Mouse (Mus musculus): ENCODE results near the gene Tmem185b.

The Tmem185b gene

DNA sequence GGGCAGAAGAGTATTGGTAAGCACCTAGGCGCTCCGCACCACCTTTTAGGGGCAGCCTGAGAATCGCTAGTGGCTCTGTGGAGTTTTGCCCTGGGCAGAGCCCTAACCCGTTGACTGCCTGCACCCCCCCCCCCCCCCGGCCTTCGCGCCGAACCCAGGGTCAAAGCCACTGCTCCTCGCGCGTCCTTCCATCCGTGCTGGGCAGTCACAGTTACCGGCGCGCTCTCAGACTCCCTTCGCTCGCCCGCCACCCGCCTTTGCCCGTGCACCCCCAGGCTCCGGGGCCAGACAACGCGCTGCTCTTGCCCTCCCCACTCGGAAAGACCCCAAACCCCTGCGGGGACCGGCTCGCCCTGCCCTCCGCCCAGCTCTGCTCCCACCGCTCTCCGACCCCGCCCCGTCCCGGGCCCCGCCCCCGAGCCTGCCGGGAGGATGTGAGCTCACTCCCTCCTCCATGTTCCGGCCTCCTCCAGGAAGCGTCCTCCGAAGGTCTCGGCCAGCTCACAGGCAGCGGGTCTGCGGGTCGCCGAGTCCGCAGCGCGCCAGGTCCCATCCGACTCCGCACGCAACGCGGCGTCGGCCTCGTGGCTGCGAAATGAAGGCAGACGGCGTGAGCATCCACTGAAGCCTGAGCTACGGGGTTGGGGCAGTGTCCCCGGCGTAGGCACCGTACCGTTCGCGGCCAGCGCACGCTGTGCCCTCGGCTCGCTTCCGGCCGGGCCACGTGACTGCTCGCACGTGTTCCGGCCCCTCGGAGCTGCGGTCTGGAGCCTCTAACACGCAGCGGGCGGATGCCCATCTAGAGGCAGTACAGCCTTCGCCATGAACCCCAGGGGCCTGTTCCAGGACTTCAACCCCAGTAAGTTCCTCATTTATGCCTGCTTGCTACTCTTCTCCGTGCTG lies at the start of gene Tmem185b:
TSS of gene Tmem185b (plus strand) at position 472 of the 903 bp plus-strand sequence.
- H3K36me3 ChIP-seq (ENCODE audit: control insufficient read depth, insufficient read depth, low read length, poor library complexity, severe bottlenecking): no peaks in the 10 kb centered on the region; the same call in 1 of the 2 replicates
- H3K27me3 ChIP-seq (ENCODE audit: control insufficient read depth, insufficient read depth, low read length, poor library complexity, severe bottlenecking): no peaks in the 10 kb centered on the region
- DNase-seq (ENCODE audit: low read depth, low spot score): peak; percentile 89

DNA sequence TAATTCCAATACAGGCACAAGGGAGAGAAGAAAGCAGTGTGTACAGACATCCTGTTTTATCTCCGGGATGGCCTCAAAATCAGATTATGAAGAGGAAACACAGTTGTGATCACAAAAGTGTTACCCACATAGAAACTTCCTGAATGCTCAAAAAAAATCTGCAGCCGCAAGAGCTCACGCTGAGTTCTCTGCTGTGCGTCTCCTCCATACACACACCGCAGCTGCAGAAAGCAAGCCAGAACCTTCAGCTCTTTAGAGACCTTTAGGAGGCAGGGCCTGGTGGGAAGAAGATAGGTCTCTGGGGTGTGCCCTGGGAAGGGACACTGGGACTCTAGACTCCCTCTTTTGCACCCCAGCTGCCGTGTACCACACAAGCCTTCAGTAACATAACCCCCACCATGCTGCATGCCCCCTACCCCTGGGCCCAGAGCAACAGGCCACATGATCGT lies 49.0 kb upstream of the Tmem185b start:
- Histone ChIP-seq H3K36me3 (ENCODE audit: control insufficient read depth, insufficient read depth, low read length, poor library complexity, severe bottlenecking) (no peaks in the 10 kb centered on the region), H3K27me3 (ENCODE audit: control insufficient read depth, insufficient read depth, low read length, poor library complexity, severe bottlenecking) (no peaks in the 10 kb centered on the region)
- DNase-seq (ENCODE audit: low read depth, low spot score): no peak

DNA sequence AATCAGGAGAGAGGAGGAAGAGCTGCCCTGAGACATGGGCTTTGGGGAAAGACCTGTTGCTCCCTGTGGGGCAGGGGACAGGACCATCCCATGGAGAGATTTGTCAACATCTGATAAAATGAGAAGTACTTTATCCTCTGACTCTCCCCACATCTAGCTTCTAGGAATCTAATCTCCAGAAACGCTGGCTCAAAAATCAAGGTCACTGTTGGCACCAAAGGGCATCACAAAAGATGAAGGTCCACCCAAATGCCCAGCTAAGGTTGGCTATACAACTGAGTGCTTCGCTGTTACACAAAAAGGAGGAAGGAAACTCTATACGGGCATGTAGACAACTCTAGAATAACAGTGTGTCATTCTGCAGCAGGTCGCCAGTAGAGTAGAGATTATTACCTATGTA lies 46.3 kb upstream of the Tmem185b start:
- H3K27me3 ChIP-seq (ENCODE audit: control insufficient read depth, insufficient read depth, low read length, poor library complexity, severe bottlenecking): no peaks in the 10 kb centered on the region
- no peaks in the 10 kb centered on the region for H3K36me3 ChIP-seq (ENCODE audit: control insufficient read depth, insufficient read depth, low read length, poor library complexity, severe bottlenecking)
- no peak for DNase-seq (ENCODE audit: low read depth, low spot score)

DNA sequence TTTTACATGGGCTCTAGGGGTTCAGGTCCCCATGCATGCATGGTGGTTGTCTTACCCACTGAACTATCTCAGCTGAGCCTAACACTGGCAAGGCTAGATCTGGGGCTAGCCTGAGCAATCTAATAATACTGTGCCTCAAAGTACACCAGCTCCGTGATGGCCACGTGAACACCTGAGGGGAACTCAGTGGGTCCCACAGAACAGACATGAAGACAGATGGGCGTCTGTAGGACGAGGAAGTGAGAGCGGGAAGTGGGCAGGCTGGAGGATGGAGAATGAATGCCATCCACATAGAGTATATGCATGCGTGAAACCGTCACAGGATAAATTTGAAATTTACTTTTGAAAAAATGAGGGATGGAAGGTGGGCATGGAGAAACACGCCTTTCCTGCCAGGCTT lies 45.3 kb upstream of the Tmem185b start:
- no peak for DNase-seq (ENCODE audit: low read depth, low spot score)

DNA sequence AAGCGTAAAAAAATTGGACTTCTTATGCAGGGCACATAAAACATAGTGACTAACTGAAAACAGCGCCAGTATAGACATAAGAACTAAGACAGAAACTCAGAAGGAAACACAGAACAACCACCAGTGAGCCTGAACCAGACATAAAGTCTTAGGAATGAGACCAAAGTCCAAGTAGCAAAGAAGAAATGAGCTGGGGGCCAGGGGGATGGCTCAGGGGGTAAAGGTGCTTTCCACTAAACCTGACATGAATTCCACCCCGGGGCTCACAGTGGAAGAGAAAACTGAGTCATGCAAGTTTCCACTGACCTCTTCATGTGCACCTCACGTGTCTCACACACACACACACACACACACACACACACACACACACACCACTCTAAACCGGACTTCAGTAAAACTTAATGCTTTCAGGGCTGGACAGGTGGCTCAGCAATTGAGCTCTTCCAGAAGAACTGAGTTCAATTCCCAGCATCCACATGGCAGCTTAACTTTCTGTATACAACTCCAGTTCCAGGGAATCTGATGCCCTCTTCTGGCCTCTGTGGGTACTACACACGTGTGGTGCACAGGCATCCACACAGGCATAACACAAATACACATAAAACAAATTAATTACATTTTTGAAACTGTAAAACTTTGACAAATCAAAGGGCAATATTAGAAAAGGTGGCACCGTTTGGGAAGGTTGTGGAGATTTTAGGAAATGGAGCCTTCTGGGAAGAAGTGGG lies 44.6 kb upstream of the Tmem185b start:
- Histone ChIP-seq H3K36me3 (ENCODE audit: control insufficient read depth, insufficient read depth, low read length, poor library complexity, severe bottlenecking) (no peaks in the 10 kb centered on the region), H3K27me3 (ENCODE audit: control insufficient read depth, insufficient read depth, low read length, poor library complexity, severe bottlenecking) (no peaks in the 10 kb centered on the region)
- DNase-seq (ENCODE audit: low read depth, low spot score): no peak

More for the DNA sequence above, 45.3 kb upstream of the Tmem185b start:
- Histone ChIP-seq H3K36me3 (ENCODE audit: control insufficient read depth, insufficient read depth, low read length, poor library complexity, severe bottlenecking) (no peaks in the 10 kb centered on the region), H3K27me3 (ENCODE audit: control insufficient read depth, insufficient read depth, low read length, poor library complexity, severe bottlenecking) (no peaks in the 10 kb centered on the region)

DNA sequence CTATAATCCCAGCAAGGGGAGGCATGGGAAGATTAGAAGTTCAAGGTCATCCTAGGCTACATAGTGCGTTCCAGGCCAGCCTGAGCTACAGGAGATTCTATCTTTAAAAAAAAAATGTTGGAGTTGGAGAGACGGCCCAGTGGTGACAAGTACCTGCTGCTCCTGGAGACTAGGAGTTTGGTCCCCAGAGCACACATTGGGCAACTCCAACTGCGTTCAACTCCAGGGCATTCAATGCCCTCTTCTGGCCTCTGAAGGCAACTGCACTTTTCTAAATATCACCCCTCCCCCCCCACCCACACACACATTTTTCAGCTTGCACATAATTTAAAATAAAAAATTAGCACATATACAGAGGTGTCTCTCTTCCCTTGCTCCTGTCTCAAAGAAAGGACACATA lies 43.1 kb upstream of the Tmem185b start:
- no peak for DNase-seq (ENCODE audit: low read depth, low spot score)
- H3K36me3 ChIP-seq (ENCODE audit: control insufficient read depth, insufficient read depth, low read length, poor library complexity, severe bottlenecking): no peaks in the 10 kb centered on the region
- no peaks in the 10 kb centered on the region for H3K27me3 ChIP-seq (ENCODE audit: control insufficient read depth, insufficient read depth, low read length, poor library complexity, severe bottlenecking)

DNA sequence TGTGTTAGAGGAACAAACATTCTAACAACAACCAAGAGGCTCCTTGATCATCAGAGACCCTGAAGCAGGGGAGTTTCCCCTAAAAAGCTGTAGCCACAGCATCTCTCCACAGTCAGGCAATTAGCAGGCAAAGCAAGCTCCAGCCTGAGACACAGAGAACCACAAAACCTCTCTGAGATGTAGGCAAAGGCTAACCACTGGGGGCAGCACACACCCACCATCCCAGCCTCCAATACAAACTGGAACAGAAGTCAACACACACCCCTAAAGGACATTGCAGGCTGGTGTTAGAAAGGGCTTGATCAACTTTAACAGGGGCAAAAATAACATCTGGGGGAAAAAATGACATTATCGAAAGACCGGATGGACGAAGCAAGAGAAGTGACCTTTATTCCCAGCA lies 41.5 kb upstream of the Tmem185b start:
- DNase-seq (ENCODE audit: low read depth, low spot score): peak; percentile 29
- no peaks in the 10 kb centered on the region for H3K27me3 ChIP-seq (ENCODE audit: control insufficient read depth, insufficient read depth, low read length, poor library complexity, severe bottlenecking)
- no peaks in the 10 kb centered on the region for H3K36me3 ChIP-seq (ENCODE audit: control insufficient read depth, insufficient read depth, low read length, poor library complexity, severe bottlenecking)

DNA sequence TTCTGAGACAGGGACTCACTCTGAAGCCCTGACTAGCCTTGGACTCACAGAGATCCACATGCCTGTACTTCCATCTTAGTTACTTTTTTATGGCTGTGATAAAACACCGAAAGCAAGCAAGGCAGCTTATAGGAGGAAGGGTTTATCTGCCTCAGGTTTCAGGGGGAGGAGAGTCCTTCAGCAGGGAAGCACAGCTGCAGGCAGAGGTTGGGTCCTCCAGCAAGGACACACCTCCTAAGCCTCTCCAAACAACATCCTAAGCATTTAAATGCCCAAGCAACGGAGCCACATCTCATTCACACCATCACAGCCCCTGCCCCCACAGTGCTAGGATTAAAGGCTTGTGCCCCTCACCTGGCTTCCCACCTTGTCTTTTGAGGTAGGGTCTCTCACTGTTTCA lies 40.1 kb upstream of the Tmem185b start:
- H3K27me3 ChIP-seq (ENCODE audit: control insufficient read depth, insufficient read depth, low read length, poor library complexity, severe bottlenecking): no peaks in the 10 kb centered on the region
- DNase-seq (ENCODE audit: low read depth, low spot score): no peak
- H3K36me3 ChIP-seq (ENCODE audit: control insufficient read depth, insufficient read depth, low read length, poor library complexity, severe bottlenecking): no peaks in the 10 kb centered on the region

DNA sequence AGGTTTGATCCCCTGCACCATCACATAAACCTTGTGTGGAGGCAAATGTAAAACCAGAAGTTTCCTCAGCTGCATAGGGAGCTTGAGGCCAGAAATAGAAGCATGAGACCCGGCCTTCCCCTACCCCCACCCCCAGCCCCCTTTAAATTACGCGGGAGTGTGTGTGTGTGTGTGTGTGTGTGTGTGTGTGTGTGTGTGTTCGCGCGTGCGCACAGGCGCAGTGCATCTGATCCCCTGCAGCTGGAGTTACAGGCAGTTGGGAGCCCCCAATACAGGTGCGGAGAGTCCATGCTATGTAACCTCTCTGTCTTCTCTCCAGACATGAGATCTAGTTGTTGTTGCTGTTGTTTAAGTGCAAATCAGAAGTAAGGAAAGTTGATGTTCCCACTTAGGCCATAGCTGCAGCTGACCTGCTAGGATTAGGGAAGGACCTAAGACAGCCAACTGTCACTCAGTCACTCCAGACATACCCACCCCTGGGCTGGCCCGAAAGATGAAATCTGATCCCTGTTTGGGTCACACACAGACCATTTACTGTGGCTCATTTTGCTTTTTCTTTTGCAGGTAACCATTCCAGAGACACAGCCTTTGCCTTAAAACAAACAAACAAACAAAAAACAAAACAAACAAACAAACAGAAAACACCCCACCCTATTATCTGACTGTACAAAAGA lies 37.9 kb upstream of the Tmem185b start:
- Histone ChIP-seq H3K36me3 (ENCODE audit: control insufficient read depth, insufficient read depth, low read length, poor library complexity, severe bottlenecking) (no peaks in the 10 kb centered on the region), H3K27me3 (ENCODE audit: control insufficient read depth, insufficient read depth, low read length, poor library complexity, severe bottlenecking) (no peaks in the 10 kb centered on the region)
- no peak for DNase-seq (ENCODE audit: low read depth, low spot score)

DNA sequence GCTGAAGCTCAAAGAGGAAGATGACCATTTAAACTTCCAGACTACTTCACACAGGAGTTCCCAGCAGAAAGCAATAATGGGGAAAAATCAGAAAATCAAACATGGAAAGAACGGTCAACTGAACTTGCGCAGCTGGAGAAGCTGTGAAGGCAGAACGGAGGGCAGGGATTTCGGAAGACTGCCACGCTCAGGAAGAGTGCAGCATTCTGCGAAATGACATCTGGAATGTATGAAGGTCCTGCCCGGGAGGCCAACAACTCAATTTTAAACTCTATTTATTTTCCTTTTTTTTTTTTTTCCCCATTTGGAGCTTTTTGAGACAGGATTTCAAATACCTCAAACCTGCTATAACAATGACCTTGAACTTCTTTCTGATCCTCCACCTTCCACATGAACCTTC lies 35.2 kb upstream of the Tmem185b start:
- no peak for DNase-seq (ENCODE audit: low read depth, low spot score)
- no peaks in the 10 kb centered on the region for H3K36me3 ChIP-seq (ENCODE audit: control insufficient read depth, insufficient read depth, low read length, poor library complexity, severe bottlenecking)
- H3K27me3 ChIP-seq (ENCODE audit: control insufficient read depth, insufficient read depth, low read length, poor library complexity, severe bottlenecking): no peaks in the 10 kb centered on the region

DNA sequence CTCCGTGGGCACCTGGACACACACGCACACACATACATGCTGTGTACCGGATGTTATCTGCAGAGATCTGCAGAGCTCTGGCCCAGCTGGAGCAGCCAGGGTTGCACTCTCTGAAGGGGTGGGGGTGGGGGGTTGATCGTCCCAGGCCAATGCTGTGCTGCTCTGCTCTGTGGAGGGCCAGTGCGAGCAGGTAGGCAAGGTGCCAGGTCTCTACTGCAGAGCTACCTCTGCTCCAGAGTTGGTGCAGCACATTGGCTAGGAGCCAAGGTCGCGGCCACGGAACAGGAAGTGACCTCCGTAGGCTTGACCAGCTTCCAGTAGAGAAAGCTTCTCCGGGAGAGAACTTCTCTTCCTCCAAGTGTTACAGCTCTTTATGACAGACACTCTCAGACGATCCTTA lies 33.9 kb upstream of the Tmem185b start:
- DNase-seq (ENCODE audit: low read depth, low spot score): peak; percentile 47
- H3K36me3 ChIP-seq (ENCODE audit: control insufficient read depth, insufficient read depth, low read length, poor library complexity, severe bottlenecking): no peaks in the 10 kb centered on the region
- H3K27me3 ChIP-seq (ENCODE audit: control insufficient read depth, insufficient read depth, low read length, poor library complexity, severe bottlenecking): no peaks in the 10 kb centered on the region

DNA sequence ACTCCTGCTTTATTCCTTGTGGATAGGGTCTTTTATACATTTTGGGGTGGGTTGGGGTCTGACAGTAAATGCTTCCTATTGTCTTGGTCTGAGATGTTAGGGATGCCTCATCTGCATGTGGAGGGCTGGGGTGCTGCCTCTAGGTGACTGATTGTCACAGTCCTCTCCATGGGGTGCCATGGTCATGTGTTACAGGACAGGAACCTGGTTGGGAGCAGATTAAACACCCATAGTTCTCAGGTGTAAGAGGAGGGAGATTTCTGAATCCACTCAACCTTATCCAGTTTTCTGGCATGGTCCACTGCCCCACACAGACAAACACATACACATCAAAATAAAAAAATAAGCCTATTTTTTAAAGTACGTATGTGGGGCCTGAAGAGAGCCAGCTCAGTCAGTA lies 33.5 kb upstream of the Tmem185b start:
- Histone ChIP-seq H3K27me3 (ENCODE audit: control insufficient read depth, insufficient read depth, low read length, poor library complexity, severe bottlenecking) (no peaks in the 10 kb centered on the region), H3K36me3 (ENCODE audit: control insufficient read depth, insufficient read depth, low read length, poor library complexity, severe bottlenecking) (no peaks in the 10 kb centered on the region)
- DNase-seq (ENCODE audit: low read depth, low spot score): no peak

DNA sequence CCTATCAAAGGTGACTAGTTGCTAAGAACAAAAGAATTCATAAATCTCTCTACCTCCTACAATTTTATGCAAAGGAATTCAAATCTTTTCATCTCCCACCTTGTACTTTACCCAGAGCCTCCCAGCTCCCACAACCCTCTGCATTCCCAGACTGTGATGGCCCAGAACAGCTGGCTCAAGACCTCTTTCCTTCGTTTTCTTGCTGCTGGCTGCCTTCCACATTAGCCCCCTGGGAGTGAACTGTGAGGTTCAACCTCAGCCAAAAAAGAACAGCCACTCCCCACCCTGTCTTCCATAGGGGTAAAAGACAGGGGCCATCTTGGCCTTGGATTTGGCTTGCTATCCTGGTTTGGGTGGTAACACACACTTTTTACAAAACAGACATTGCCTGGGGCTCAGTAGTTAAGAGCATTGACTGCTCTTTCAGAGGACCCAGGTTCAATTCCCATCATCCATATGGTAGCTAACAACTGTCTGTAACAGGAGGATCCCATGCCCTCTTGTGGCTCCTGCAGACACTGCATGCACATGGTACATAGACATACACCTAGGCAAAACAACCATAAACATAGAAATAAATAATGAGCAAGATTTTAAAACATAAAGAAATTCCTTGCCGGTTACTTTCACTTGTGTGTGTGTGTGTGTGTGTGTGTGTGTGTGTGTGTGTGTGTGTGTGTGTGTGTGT lies 31.8 kb upstream of the Tmem185b start:
- H3K27me3 ChIP-seq (ENCODE audit: control insufficient read depth, insufficient read depth, low read length, poor library complexity, severe bottlenecking): no peaks in the 10 kb centered on the region
- peak; percentile 18 for DNase-seq (ENCODE audit: low read depth, low spot score)
- H3K36me3 ChIP-seq (ENCODE audit: control insufficient read depth, insufficient read depth, low read length, poor library complexity, severe bottlenecking): no peaks in the 10 kb centered on the region

DNA sequence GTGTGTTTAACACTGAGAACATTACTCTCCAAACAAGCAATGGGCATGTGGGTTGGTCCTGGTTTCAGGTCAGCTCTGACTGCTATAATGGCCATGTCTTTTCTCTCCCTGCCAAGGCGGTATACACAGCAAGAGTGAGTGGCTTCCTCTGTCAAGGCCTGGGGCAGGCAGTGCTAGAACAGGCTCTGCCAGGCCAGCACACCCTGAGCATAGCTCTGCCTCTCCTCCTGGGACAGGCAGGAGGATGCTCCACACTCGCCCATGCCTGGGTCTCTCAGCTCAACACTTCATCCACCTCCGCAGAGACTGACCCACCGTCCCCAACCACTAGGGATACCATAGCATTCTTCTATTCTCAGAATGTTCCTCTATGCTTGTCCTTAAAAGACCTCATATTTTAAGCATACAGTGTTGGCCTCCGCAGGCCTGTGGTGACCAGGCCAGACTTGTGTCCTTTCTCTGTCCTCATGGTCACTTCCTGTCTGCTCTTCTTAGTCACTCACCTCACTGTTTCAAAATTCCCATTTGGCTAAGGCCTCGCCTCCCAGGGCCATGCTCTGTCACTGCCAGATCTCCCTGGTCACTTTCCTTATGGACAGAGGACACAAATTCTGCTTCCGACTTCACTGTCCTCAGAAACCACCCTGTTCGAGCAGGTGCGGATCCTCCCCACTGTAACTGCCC lies 31.1 kb upstream of the Tmem185b start:
- H3K36me3 ChIP-seq (ENCODE audit: control insufficient read depth, insufficient read depth, low read length, poor library complexity, severe bottlenecking): no peaks in the 10 kb centered on the region
- no peaks in the 10 kb centered on the region for H3K27me3 ChIP-seq (ENCODE audit: control insufficient read depth, insufficient read depth, low read length, poor library complexity, severe bottlenecking)
- no peak for DNase-seq (ENCODE audit: low read depth, low spot score)

Data from splenic B cell, adult 2 months (primary cell).